Mouse (Mus musculus): ENCODE results near the gene Olfr374.

DNA sequence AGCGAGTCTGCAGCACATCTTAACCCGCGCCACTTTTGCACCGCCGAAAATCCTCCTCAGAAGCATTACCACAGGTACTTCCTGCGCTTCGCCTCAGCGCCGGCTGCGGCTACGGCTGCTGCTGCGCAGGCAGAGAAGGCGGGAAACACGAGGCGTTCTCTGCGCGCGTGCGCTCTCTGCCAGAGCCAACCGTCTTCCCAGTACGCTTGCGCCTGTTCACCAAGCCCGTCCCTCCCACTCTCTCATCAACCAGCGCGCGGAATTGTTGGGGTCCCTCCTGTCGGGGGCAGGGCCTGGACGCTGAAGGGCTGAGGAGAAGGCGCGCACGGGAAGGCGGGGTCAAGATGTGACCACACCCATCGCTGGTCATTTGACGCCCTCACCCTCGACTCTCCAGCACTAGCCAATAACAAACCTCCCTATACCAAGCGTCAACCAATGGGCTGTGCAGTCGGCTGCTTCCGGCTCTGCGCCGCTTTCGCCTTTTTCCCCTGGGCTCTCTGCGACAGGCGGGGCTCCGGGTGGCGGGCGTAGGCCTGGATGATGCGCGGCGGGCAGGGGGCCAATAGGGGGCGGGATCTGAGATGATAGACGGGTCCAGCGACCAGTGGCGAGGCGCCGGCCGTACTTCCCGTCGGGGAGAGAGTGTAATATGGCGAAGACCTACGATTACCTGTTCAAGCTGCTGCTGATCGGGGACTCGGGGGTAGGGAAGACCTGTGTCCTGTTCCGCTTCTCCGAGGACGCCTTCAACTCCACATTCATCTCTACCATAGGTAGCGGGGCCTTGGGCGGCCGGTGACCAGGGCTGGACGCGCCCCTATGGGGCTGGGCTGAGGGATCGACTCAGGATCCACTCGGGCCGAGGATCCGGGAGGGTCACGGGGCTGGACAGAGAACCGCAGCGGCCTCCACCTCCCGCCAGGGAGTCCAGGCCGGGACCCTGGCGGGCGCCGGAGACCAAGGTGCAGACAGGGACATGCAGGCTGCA, 54.2 kb downstream of the Olfr374 start, which contains the start of gene Rab8a:
- TF ChIP-seq FLI1 (IDR thresholded peaks at IDR 0.05; ENCODE audit: low read length) (no peak; the same call in 1 of the 2 replicates), GATA1 (IDR thresholded peaks at IDR 0.05; ENCODE audit: borderline replicate concordance, low read length) (no peak)

Data from megakaryocyte, embryonic 14.5 days (primary cell).